Mouse (Mus musculus) midbrain, embryonic 13.5 days (tissue): Measurements from ENCODE around the gene Nfix. TPM values are rescaled to one million over a fixed set of nuclear protein-coding genes. Genes with fewer than 3 reads are reported as not detected.

ENCODE experiments used
- ATAC-seq: fragments of 200-750 bp; cut with Nextera tagmentation; 2 replicates; pipeline ENCODE4 v1.8.0; 2017; ENCODE audit warnings: mild to moderate bottlenecking, moderate TSS enrichment, moderate library complexity
- H3K27ac ChIP-seq: fragments of 300-500 bp; sonication (generic); 2 replicates; pipeline ENCODE4 v1.5.1; 2015; ENCODE audit warnings: inconsistent platforms, mild to moderate bottlenecking, moderate library complexity
- H3K27me3 ChIP-seq: fragments of 300-500 bp; sonication (generic); 2 replicates; pipeline ENCODE4 v1.6.1; 2015; ENCODE audit warnings: mild to moderate bottlenecking, inconsistent platforms
- H3K36me3 ChIP-seq: fragments of 300-500 bp; sonication (generic); 2 replicates; pipeline ENCODE4 v1.6.1; 2015; ENCODE audit warnings: mild to moderate bottlenecking, inconsistent platforms
- H3K4me1 ChIP-seq: fragments of 300-500 bp; sonication (generic); replicated peaks from 2 replicates; pipeline ENCODE4 v1.6.1; 2015; ENCODE audit warnings: inconsistent platforms
- H3K4me2 ChIP-seq: fragments of 300-500 bp; sonication (generic); replicated peaks from 2 replicates; pipeline ENCODE4 v1.6.1; 2015; ENCODE audit warnings: moderate library complexity, mild to moderate bottlenecking, inconsistent platforms
- H3K4me3 ChIP-seq: fragments of 300-500 bp; sonication (generic); replicated peaks from 2 replicates; pipeline ENCODE4 v1.5.1; 2015; ENCODE audit warnings: mild to moderate bottlenecking, inconsistent platforms
- H3K9ac ChIP-seq: fragments of 300-500 bp; sonication (generic); replicated peaks from 2 replicates; pipeline ENCODE4 v1.6.1; 2015; ENCODE audit warnings: mild to moderate bottlenecking, inconsistent platforms
- H3K9me3 ChIP-seq: fragments of 300-500 bp; sonication (generic); 2 replicates; pipeline ENCODE4 v1.6.1; 2016; ENCODE audit warnings: mild to moderate bottlenecking, inconsistent platforms
- WGBS: fragments of 180-500 bp; shearing (Covaris S2); methylation state at CpG from one replicate; pipeline ENCODE4 v1.1.7; 2015; 5-methylcytosine and 5-hydroxymethylcytosine counted together
- polyA plus RNA-seq: library from polyadenylated mRNA; unstranded; fragments of >200 nt; fragmentation: Nextera tagmentation; extraction: Ambion mirVana; gene quantifications from 2 replicates; pipeline ENCODE4 v1.2.1, GENCODE M21; 2015

The Nfix gene
- polyA plus RNA-seq, 1 experiment from 2014 or later: 28.4 TPM

DNA sequence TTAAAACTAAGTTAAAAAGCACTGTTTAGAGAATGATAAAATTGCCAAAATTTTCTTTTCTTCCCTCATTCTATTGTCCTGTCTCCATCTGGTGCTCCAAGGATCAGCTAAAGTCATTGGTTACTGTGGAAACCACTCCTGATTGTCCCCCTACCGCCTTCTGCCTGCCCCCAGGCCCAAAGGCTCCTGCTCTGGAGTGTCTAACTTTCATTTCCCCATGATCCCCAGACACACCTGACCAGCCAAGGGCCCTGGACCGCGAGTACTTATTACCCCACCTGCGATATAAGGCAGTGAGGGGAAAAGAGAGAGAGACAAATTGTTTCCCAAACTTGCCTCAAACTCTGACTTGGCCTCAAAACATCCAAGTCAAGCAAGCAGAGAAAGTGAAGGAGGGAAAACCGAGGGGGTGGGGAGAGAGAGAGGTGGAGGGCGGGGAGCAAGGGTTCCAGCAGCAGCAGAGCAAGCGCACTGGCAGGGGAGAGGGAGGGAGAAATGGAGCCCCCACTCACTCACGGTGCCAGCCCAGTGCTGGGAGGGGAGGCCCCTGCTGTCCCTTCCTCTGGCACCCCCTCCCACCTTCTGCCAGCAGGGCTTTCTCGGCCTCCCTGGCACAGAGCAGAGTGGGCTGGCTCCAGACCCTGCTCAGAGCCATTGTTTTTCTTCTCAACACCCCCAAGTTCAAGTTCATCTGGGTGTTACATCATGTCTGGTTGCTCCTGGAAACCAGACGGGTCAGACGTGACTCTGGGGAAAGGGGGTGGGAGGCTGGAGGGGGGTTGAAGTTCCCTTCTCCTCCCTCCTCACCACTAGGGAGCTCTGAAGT lies 88.0 kb downstream of the Nfix start:
- no peaks in the 10 kb centered on the region for H3K9me3 ChIP-seq
- peak overlapping the region; percentile 94 for H3K27ac ChIP-seq
- no peaks in the 10 kb centered on the region for H3K36me3 ChIP-seq
- peaks cover 62% of the 10 kb centered on the region for H3K27me3 ChIP-seq
- peaks cover 80% of the 10 kb centered on the region for H3K4me1 ChIP-seq
- ATAC-seq: peak; percentile 87
- no peak overlapping the region; the same call in 1 of the 2 replicates for H3K4me2 ChIP-seq
- WGBS: 12% methylated on average over 11 of the region's 11 CpGs
- H3K4me3 ChIP-seq: no peak overlapping the region
- H3K9ac ChIP-seq: peak overlapping the region; percentile 53; the same call in 1 of the 2 replicates

DNA sequence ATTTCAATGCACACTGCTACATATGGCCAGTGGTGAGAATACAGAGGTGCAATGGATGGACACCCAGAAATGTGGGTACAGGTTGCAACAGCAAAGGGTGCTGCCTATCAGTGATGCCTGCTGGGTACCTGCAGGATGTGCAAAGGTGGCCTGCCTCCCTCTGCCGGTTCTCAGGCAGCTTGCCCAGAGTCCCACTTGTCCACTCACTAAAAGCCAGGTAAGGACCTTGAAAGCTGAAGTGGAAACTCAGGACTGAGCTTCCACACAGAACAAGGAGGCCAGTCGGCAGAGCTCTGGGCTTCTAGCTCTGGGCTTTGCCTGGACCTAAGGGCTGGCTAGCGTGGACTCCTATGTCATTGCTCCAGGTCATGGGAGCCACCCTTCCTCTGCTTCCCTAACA lies 88.8 kb downstream of the Nfix start:
- Histone ChIP-seq H3K27me3 (peaks cover 63% of the 10 kb centered on the region), H3K4me3 (no peak overlapping the region), H3K4me1 (peaks cover 84% of the 10 kb centered on the region), H3K9me3 (no peaks in the 10 kb centered on the region), H3K4me2 (no peak overlapping the region; the same call in 1 of the 2 replicates), H3K27ac (peak overlapping the region; percentile 94), H3K9ac (peak overlapping the region; percentile 53; the same call in 1 of the 2 replicates), H3K36me3 (no peaks in the 10 kb centered on the region)
- no peak for ATAC-seq
- WGBS: 55% methylated on average over 3 of the region's 3 CpGs

DNA sequence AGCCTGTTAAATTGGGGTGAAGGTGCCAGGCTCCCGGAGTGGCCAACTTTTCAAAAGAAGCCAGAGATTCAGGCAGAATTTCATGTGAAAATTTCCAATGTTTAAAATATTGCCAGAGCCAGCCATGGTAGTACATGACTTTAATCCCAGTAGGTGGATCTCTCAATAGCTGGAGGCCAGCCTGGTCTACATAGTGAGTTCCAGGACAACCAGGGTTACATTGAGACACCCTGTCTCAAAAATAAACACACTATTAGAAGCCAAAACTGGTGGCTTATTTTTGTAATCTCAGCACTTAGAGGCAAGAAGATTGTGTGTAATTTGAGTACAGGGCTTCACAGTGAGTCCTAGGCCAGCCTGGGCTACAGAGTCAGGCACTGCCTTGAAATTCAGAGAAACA lies 90.2 kb downstream of the Nfix start:
- Histone ChIP-seq H3K27ac (peak overlapping the region; percentile 67), H3K9ac (no peak overlapping the region), H3K4me1 (peaks cover 86% of the 10 kb centered on the region), H3K36me3 (no peaks in the 10 kb centered on the region), H3K9me3 (no peaks in the 10 kb centered on the region), H3K4me2 (no peak overlapping the region), H3K4me3 (no peak overlapping the region), H3K27me3 (peaks cover 64% of the 10 kb centered on the region)
- whole genome bisulfite sequencing: 92% methylated on average over 1 of the region's 1 CpGs
- no peak for ATAC-seq

DNA sequence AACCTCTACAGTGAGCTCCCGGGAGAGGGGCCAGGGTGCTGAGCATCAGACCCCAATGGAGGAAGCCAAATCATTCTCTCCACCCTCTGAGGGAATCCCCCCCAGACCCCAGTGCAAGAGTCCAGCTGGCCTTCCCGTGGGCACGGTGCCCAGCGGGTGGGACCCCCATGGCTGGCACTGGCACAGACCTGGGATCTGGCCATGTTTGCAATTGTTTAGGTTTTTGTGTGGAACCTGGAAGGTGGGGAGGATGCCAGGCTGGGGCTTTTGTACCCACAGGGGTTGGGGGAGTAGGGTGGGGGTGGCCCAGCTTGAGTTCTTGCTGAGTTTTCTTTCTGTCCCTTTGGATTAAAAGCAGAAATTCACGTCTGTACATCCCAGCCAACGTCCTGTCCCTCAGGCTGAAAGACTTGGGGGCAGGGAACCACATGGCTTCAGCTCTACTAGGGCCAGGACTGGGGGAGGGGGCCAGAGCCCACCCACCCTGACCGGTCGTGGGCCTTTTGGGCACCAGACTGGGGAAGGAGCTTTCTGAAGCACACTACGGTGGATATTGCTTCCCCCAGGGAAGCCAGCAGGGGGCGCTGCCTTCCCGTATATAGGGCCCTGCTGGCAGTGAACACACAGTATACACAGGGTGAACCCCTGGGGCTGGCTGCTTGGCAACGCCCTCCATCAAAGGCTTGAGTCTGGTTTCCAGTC lies 91.2 kb downstream of the Nfix start:
- H3K4me2 ChIP-seq: no peak overlapping the region; the same call in 1 of the 2 replicates
- no peaks in the 10 kb centered on the region for H3K9me3 ChIP-seq

DNA sequence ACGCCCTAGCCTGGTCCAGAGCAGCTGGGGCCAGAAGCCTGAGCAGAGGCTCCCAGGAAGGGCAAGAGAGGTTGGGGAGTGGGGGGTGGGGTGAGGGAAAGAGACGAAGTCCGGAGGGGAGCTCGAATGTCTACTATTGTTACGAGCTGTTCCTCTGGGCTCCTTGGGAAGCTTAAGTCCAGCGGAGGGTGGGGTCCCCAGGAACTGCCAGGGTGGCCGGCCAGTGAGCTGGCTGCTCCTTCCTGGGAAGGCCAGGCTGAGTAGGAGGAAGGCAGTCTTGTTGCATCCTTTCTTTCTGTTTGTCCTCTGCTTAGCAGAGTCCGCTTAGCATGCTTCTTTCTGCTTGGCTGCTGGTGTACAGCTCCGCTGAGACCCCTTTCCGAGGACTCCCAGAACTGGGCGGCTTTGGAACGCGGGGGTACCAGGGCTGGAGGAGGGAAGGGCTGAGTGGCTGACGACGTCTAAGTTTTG lies 92.0 kb downstream of the Nfix start:
- peak overlapping the region; percentile 56; the same call in 1 of the 2 replicates for H3K9ac ChIP-seq
- no peaks in the 10 kb centered on the region for H3K9me3 ChIP-seq
- ATAC-seq: no peak
- WGBS: 4% methylated on average over 15 of the region's 15 CpGs
- peaks cover 75% of the 10 kb centered on the region for H3K4me1 ChIP-seq
- H3K27me3 ChIP-seq: peaks cover 68% of the 10 kb centered on the region
- peak overlapping the region; percentile 85 for H3K27ac ChIP-seq
- no peaks in the 10 kb centered on the region for H3K36me3 ChIP-seq
- H3K4me2 ChIP-seq: peak overlapping the region; percentile 43
- H3K4me3 ChIP-seq: no peak overlapping the region

More for the DNA sequence above, 91.2 kb downstream of the Nfix start:
- 6% methylated on average over 12 of the region's 12 CpGs for WGBS
- Histone ChIP-seq H3K27ac (peak overlapping the region; percentile 67), H3K4me3 (no peak overlapping the region), H3K36me3 (no peaks in the 10 kb centered on the region), H3K9ac (no peak overlapping the region; the same call in 1 of the 2 replicates), H3K27me3 (peaks cover 64% of the 10 kb centered on the region), H3K4me1 (peaks cover 83% of the 10 kb centered on the region)
- peak; percentile 80 for ATAC-seq

DNA sequence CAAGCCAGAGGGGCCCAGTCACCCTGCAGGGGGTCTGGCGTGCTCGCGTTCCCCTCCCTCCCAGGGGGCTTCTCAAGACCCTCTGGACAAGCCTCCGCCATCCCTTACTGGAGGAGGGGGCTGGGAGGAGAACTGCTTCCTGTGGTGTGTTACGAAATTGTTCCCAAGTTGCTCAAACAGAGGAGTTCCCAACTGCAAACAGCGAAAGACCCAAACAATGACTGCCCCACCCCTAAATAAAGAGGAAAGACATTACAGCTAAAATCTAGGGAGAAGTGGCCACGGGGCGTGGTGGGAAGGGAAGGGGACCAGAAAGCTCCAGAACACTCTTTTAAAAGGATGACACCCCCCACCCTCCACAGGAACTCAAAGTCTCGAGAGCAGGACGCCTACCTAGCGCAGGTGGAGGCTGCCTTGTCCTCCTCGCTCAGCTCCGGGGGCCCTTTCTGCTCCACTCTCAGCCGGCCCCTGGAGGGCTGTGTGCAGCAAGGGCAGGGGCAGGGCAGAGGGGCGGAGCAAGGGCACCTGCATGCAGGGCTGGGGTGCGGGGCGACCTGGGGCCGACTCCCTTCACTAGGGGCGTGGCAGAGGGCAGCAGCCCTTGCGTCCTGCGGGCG lies 92.8 kb downstream of the Nfix start:
- Histone ChIP-seq H3K27me3 (peaks cover 76% of the 10 kb centered on the region), H3K9ac (peak overlapping the region; percentile 56), H3K4me1 (peaks cover 70% of the 10 kb centered on the region), H3K4me3 (peak overlapping the region; percentile 28), H3K9me3 (no peaks in the 10 kb centered on the region), H3K27ac (peak overlapping the region; percentile 85), H3K36me3 (no peaks in the 10 kb centered on the region), H3K4me2 (peak overlapping the region; percentile 43)
- WGBS: 3% methylated on average over 22 of the region's 22 CpGs
- ATAC-seq: no peak

DNA sequence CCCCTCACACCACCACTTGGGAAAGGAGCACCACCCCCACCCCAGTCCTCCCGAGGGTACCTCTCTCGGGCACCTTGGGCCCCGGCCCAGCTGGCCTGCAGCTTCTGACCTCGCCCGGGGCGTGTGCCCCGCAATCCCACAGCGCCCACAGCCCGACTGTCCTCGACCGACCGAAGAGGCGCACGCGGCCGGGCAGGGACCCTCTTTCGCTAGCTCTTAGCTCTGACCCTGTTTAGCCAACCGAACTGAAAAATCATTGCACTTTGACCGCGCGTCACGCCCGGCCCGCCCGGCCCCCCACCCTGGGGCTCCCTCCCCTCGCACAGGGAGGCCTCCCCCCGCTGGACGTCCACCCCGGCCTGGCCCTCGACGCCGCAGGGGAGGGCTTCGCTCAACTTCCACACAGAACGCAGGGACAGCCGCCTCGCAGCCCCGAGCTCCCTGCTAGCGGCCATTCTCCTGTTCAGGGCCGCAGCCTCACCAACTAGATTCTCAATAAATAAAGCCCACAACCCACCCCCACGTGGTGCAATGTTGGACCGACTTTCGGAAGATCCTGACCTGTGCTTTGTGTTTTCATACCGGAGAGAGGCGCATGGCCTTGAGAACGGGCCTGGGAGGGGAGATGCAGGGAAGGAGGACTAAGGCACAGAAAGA lies 93.4 kb downstream of the Nfix start:
- Histone ChIP-seq H3K36me3 (no peaks in the 10 kb centered on the region), H3K27ac (peak overlapping the region; percentile 85), H3K27me3 (peaks cover 82% of the 10 kb centered on the region), H3K4me3 (peak overlapping the region; percentile 28), H3K9me3 (no peaks in the 10 kb centered on the region), H3K4me2 (peak overlapping the region; percentile 43), H3K9ac (peak overlapping the region; percentile 56), H3K4me1 (peaks cover 63% of the 10 kb centered on the region)
- under 1% methylated on average over 45 of the region's 45 CpGs for WGBS
- ATAC-seq: no peak

DNA sequence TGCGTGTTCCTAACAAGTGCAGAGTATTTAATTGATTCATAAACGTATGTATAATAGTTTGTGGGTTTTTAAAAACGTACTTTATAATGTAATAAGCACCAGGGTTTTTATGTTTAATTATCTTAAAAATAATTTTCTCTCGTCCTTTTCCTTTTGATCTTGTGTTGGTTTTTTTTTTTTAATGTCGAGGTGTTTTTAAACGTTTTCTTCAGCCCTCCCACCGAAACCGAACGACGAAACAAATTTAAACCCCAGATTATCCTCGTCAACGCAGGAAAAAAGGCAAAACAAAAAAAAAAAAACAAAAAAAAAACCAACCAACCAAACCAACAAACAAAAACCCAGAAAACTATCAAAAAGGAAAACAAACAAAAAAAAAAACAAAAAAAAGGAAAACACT lies 94.2 kb downstream of the Nfix start:
- H3K9me3 ChIP-seq: no peaks in the 10 kb centered on the region
- no peak overlapping the region for H3K9ac ChIP-seq
- H3K4me1 ChIP-seq: peaks cover 56% of the 10 kb centered on the region
- H3K27me3 ChIP-seq: peaks cover 84% of the 10 kb centered on the region
- ATAC-seq: no peak
- 2% methylated on average over 12 of the region's 12 CpGs for WGBS
- peak overlapping the region; percentile 28 for H3K4me3 ChIP-seq
- H3K27ac ChIP-seq: peak overlapping the region; percentile 72; the same call in 1 of the 2 replicates
- peak overlapping the region; percentile 49 for H3K4me2 ChIP-seq
- H3K36me3 ChIP-seq: no peaks in the 10 kb centered on the region

DNA sequence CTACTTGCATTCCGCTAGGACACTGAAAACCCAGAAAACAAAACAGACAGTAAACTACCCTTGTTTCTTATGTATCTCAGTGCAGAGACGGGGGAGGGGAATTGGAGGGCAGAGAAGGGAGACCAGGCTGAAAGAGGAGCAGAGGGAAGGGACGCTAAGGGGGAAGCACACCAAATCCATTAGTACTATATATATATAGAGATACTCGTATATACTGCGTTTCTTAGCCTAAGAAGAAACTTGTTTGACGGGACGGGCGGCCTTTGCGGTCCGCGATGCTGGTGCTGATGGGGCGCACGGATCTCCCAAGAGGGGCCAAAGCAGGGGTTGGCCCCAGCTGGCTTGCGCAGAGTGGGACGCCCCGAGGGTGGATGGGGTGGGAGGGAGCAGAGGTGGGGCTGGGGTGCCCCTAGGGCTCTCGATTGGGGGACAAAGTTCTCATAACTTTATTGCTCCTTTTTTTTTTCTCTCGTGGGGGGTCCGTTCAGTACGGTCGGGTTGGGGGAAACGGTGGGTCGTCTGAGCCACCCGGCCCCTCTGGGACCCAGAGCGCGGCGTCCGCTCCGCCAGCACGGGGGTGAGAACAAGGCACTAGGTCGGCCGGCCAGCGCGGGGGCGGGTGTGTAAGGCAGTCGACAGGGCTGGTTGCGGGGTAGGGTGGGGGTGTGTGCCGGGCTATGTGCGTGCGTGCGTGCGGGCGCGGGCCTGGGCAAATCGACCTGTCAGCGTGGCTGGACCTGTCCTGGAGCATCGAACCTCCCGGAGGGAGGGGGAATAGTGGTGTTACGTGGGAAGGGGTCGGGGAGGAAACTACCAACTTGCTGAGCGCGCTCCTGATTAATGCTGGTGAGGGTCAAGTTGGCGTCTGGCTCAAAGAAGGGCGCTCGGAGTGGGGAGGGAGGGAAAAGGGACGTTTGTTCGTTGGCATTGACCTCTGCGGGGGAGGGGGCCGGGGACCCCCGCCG lies 95.0 kb downstream of the Nfix start:
- WGBS: 1% methylated on average over 58 of the region's 61 CpGs
- no peak for ATAC-seq
- Histone ChIP-seq H3K4me3 (peak overlapping the region; percentile 24), H3K4me1 (peaks cover 53% of the 10 kb centered on the region), H3K9me3 (no peaks in the 10 kb centered on the region), H3K27me3 (peaks cover 90% of the 10 kb centered on the region), H3K27ac (peak overlapping the region; percentile 72), H3K9ac (peak overlapping the region; percentile 51), H3K4me2 (peak overlapping the region; percentile 49), H3K36me3 (peaks cover 2% of the 10 kb centered on the region; the same call in 1 of the 2 replicates)

DNA sequence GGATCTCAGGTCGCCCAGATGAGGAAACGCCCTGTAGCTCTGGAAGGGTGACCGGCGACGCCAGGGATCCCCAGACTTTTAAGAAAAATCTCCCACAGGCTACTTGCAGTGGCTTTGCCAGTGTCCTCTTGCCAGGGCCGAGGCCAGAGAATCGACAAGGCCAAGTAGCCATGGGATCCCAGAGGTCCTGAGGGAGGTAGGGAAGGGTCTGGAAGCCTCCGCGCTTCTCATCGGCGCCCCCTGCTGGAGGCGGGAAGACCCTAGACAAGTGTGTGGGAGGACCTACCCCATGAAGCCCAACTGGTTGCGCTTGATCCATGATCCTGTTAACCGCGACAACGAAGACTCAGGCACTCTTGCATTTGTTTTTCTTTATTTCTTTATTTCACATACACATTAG lies 95.8 kb downstream of the Nfix start:
- WGBS: 2% methylated on average over 16 of the region's 16 CpGs
- Histone ChIP-seq H3K36me3 (peaks cover 10% of the 10 kb centered on the region), H3K4me3 (peak overlapping the region; percentile 1; the same call in 1 of the 2 replicates), H3K9me3 (no peaks in the 10 kb centered on the region), H3K27ac (peak overlapping the region; percentile 72; the same call in 1 of the 2 replicates), H3K4me1 (peaks cover 46% of the 10 kb centered on the region), H3K4me2 (peak overlapping the region; percentile 27), H3K27me3 (peaks cover 88% of the 10 kb centered on the region), H3K9ac (no peak overlapping the region)
- no peak for ATAC-seq
